Mouse (Mus musculus): ENCODE results near the gene Nadk.
A peak's percentile ranks its signal among the peaks of the same experiment; 100 is the strongest.

The Nadk gene

GRCm38 (mm10) chr4:155601997-155602456 is 39.8 kb downstream of the Nadk start:
- DNase-seq (ENCODE audit: low spot score in 2 of 2) = no peak

GRCm38 (mm10) chr4:155602753-155603152 is 40.6 kb downstream of the Nadk start:
- no peak for DNase-seq (ENCODE audit: low spot score in 2 of 2)

- DNase-seq (ENCODE audit: low spot score in 2 of 2) = no peak
These were observed 41.6 kb downstream of the Nadk start for GRCm38 (mm10) chr4:155603801-155604200.

GRCm38 (mm10) chr4:155605132-155605531 is 43.0 kb downstream of the Nadk start:
- no peak for DNase-seq (ENCODE audit: low spot score in 2 of 2)

- DNase-seq (ENCODE audit: low spot score in 2 of 2) = no peak
These were observed 44.6 kb downstream of the Nadk start for GRCm38 (mm10) chr4:155606825-155607224.

GRCm38 (mm10) chr4:155611860-155612259 is 49.7 kb downstream of the Nadk start:
- DNase-seq (ENCODE audit: low spot score in 2 of 2) = no peak

- no peak for DNase-seq (ENCODE audit: low spot score in 2 of 2)
These were observed 51.1 kb downstream of the Nadk start for GRCm38 (mm10) chr4:155613264-155613663.

- DNase-seq (ENCODE audit: low spot score in 2 of 2) = no peak
These were observed 56.1 kb downstream of the Nadk start for GRCm38 (mm10) chr4:155618321-155618720.

GRCm38 (mm10) chr4:155624338-155625291 is 62.4 kb downstream of the Nadk start, which contains the start of gene Cdk11b:
TSS of gene Cdk11b (plus strand) at chr4:155624854.
- DNase-seq (ENCODE audit: low spot score in 2 of 2) = peak; percentile 95 to 98

GRCm38 (mm10) chr4:155630267-155630666 is 68.1 kb downstream of the Nadk start:
- DNase-seq (ENCODE audit: low spot score in 2 of 2) = no peak

- DNase-seq (ENCODE audit: low spot score in 2 of 2) = no peak
These were observed 73.8 kb downstream of the Nadk start for GRCm38 (mm10) chr4:155635766-155636499.
